Mouse (Mus musculus): ENCODE results near the gene Pfdn2. TPM values are rescaled to one million over a fixed set of nuclear protein-coding genes. Genes with fewer than 3 reads are reported as not detected.

The Pfdn2 gene
- polyA plus RNA-seq, 1 experiment from 2014 or later: 60.9 TPM

DNA sequence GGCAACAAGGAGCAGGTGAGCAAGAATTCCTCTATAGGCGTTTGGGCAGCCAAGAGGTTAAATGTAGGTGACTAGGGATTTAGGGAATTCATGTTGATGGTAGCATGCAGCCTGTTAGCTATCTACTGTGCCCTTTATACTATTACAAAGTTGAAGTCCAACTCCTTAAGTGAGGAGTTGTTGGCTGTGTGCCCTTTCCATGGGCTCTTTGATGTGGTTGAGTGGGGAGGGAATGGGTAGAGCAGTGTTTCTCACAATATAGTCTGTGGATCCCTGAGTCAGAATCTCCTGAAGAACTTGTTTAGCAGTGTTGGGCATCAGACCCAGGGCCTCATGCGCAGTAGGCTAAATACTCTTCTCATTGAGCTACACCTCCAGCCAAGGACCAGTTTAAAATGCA, 11.3 kb downstream of the Pfdn2 start:
- ATAC-seq (ENCODE audit: low read depth) (no peak), DNase-seq (no peak)
- H3K4me3 ChIP-seq (replicated peaks): no peak overlapping the region
- no peak overlapping the region for H3K4me2 ChIP-seq
- WGBS (ENCODE audit: insufficient replicate concordance): 81% methylated on average over 2 of the region's 2 CpGs
- peaks cover 51% of the 10 kb centered on the region for H3K4me1 ChIP-seq (replicated peaks)
- H3K36me3 ChIP-seq: peaks cover 27% of the 10 kb centered on the region
- H3K27me3 ChIP-seq: no peaks in the 10 kb centered on the region
- H3K9ac ChIP-seq: no peak overlapping the region
- H3K27ac ChIP-seq: no peak overlapping the region; the same call in 1 of the 2 replicates
- 0 out of 2 replicates have a peak, but pooled peaks cover 3% of the 10 kb centered on the region for H3K9me3 ChIP-seq (replicated peaks)

DNA sequence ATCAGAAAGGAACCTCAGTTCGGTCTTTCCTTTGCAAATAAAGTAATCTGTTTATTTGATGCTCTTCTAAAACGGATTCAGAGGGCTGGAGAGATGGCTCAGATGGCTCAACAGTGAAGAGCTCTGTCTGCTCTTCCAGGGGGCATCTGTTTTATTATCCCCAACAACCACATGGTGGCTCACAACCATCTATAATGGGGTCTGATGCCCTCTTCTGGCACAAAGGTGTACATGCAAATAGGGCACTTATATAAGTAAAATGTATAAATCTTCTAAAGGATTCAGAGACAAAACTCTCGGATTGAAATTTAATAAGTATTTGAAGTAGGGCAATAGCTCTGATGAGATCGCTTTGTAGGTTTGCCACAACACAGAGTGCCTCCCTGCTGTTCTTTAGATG, 13.0 kb downstream of the Pfdn2 start:
- Histone ChIP-seq H3K27ac (no peak overlapping the region), H3K4me2 (no peak overlapping the region), H3K4me3 (replicated peaks) (no peak overlapping the region), H3K9me3 (replicated peaks) (0 out of 2 replicates have a peak, but pooled peaks cover 3% of the 10 kb centered on the region), H3K36me3 (peaks cover 27% of the 10 kb centered on the region), H3K27me3 (no peaks in the 10 kb centered on the region), H3K9ac (no peak overlapping the region), H3K4me1 (replicated peaks) (peaks cover 42% of the 10 kb centered on the region)
- ATAC-seq (ENCODE audit: low read depth) (no peak), DNase-seq (no peak)
- WGBS (ENCODE audit: insufficient replicate concordance): 64% methylated on average over 4 of the region's 4 CpGs

DNA sequence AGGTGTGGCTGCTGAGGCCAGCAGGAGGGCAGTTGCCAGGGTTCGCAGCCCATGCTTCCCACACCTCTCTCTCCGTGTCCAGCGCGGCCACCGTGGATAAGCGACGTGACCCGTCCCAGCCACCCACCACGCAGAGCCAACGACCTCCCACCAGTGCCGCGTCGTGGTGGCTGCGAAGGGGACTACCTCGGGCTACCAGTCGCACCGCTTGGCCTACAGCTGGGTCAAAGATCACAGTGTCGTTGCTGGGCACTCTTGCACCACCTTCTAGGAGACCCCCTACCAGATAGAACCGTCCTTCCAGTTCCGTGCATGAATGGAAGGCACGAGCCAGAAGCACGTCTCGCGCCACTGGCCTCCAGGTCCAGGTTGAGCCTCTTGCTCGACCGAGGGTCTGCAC, 14.8 kb downstream of the Pfdn2 start:
- peak overlapping the region; percentile 66 for H3K4me3 ChIP-seq (replicated peaks)
- H3K4me2 ChIP-seq: peak overlapping the region; percentile 83
- peak overlapping the region; percentile 71 for H3K9ac ChIP-seq
- 0 out of 2 replicates have a peak, but pooled peaks cover 3% of the 10 kb centered on the region for H3K9me3 ChIP-seq (replicated peaks)
- ATAC-seq (ENCODE audit: low read depth) (no peak), DNase-seq (no peak)
- 0 out of 2 replicates have a peak overlapping the region, but pooled peaks have one; percentile 8 for H3K27ac ChIP-seq
- peaks cover 27% of the 10 kb centered on the region for H3K36me3 ChIP-seq
- H3K27me3 ChIP-seq: no peaks in the 10 kb centered on the region
- WGBS (ENCODE audit: insufficient replicate concordance): 31% methylated on average over 26 of the region's 26 CpGs
- peaks cover 38% of the 10 kb centered on the region for H3K4me1 ChIP-seq (replicated peaks)

DNA sequence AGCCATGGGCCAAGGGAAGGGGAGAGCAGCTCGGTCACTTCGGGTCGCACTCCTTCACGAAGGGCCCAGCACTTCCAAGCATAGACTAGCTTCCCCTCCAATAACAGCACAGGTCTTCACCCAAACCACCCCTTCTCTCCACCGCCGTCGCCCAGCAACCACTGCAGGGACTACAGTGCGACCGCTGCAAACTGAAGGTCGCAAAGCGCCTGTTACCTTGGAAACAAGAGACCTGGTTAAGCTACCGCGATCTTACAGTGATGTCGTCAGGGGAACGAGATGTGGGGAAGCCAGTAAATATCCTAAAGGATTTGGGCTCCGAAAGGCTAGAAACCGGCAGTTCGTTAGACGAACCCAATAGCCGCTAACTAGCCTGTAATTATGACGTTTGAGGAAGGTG, 15.2 kb downstream of the Pfdn2 start, which contains the start of gene Klhdc9:
Gene Klhdc9 (minus strand): TSS at position 143 of the 400 bp plus-strand sequence.
- ATAC-seq (ENCODE audit: low read depth): peak; percentile 85
- H3K27me3 ChIP-seq: no peaks in the 10 kb centered on the region
- H3K36me3 ChIP-seq: peaks cover 27% of the 10 kb centered on the region
- peak within 1 kb of the TSS; percentile 66 for H3K4me3 ChIP-seq (replicated peaks)
- peak within 1 kb of the TSS; percentile 83 for H3K4me2 ChIP-seq
- peak; percentile 74 for DNase-seq
- H3K9ac ChIP-seq: peak within 1 kb of the TSS; percentile 71
- H3K9me3 ChIP-seq (replicated peaks): 0 out of 2 replicates have a peak, but pooled peaks cover 3% of the 10 kb centered on the region
- H3K4me1 ChIP-seq (replicated peaks): peaks cover 38% of the 10 kb centered on the region
- peak within 1 kb of the TSS; percentile 48 for H3K27ac ChIP-seq
- whole genome bisulfite sequencing (ENCODE audit: insufficient replicate concordance): under 1% methylated on average over 21 of the region's 21 CpGs

DNA sequence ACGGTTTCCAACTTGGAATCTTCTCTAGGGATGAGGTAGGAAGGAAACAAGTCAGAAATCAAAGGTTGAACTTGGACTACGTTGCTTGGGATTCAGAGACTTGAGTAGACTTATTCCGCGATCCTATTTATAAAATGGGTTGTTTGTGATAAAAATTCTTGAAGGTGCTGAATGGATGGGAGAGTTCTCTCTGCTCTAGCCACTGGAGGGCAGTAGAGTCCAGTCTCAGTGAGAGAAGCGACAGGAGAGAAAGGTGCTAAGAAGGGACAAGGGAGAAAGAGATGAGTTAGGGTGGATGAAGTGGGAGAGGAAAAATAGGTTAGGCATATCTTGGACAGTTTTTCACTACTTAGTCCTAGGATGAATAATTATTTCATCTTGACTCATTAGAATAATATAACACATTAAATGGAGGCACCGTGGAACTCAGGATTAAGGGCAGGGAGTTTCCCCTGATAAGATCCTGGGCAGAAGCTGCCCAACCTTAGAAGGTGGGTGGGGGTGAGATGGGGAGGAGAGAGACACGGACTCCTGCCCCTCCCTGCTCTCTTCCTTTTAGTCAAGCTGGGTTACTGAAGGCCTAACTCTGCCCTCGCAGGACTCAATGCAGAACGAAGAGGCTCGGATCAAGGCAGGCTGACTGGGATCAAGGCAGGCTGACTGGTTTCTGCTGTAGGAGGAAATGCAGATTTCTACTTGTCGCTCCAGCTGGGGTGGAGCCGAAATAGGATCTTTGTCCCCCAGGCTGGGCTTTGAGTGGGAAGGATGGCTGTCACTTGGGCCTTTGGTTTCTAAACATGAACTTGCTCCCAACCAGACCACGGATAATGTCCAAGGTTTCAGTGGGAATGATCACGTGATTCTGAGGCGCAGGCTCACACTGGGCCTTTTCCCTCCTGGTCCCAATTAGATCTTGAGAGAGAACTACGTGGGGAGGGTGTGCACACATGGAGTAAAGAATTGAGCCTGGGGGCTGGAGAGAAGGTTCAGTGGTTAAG, 15.9 kb downstream of the Pfdn2 start:
- Histone ChIP-seq H3K27me3 (no peaks in the 10 kb centered on the region), H3K9ac (peak overlapping the region; percentile 71), H3K4me3 (replicated peaks) (peak overlapping the region; percentile 66), H3K9me3 (replicated peaks) (0 out of 2 replicates have a peak, but pooled peaks cover 3% of the 10 kb centered on the region), H3K27ac (peak overlapping the region; percentile 48), H3K4me1 (replicated peaks) (peaks cover 38% of the 10 kb centered on the region), H3K36me3 (peaks cover 25% of the 10 kb centered on the region), H3K4me2 (peak overlapping the region; percentile 83)
- ATAC-seq (ENCODE audit: low read depth) (peak; percentile 71), DNase-seq (peak; percentile 63)
- WGBS (ENCODE audit: insufficient replicate concordance): 38% methylated on average over 16 of the region's 16 CpGs

DNA sequence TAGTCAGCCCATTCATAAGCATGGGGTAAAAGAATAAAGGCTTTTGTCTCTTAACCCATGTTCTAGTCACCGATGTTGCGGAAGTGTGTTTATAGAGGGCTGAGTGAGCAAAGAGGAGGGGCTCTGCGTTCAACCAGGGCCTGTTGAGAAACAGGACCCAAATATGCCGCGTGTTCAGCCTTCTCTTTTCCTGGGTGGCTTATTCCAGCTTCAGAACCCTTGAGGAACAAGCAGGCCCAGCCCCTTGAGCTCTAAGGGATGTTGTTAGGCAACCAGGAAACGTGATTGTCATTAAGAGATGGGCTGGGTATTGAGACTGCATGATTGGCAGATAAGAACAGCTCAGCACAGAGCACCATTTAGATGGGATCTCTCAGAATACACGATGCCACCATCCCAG, 20.5 kb downstream of the Pfdn2 start:
- DNase-seq: no peak
- peaks cover 4% of the 10 kb centered on the region; the same call in 1 of the 2 replicates for H3K27me3 ChIP-seq
- H3K4me2 ChIP-seq: no peak overlapping the region
- 51% methylated on average over 7 of the region's 7 CpGs for WGBS (ENCODE audit: insufficient replicate concordance)
- peaks cover 10% of the 10 kb centered on the region for H3K4me1 ChIP-seq (replicated peaks)
- ATAC-seq (ENCODE audit: low read depth): no peak
- H3K9me3 ChIP-seq (replicated peaks): no peaks in the 10 kb centered on the region
- H3K27ac ChIP-seq: no peak overlapping the region
- H3K4me3 ChIP-seq (replicated peaks): no peak overlapping the region
- no peak overlapping the region for H3K9ac ChIP-seq
- no peaks in the 10 kb centered on the region for H3K36me3 ChIP-seq

DNA sequence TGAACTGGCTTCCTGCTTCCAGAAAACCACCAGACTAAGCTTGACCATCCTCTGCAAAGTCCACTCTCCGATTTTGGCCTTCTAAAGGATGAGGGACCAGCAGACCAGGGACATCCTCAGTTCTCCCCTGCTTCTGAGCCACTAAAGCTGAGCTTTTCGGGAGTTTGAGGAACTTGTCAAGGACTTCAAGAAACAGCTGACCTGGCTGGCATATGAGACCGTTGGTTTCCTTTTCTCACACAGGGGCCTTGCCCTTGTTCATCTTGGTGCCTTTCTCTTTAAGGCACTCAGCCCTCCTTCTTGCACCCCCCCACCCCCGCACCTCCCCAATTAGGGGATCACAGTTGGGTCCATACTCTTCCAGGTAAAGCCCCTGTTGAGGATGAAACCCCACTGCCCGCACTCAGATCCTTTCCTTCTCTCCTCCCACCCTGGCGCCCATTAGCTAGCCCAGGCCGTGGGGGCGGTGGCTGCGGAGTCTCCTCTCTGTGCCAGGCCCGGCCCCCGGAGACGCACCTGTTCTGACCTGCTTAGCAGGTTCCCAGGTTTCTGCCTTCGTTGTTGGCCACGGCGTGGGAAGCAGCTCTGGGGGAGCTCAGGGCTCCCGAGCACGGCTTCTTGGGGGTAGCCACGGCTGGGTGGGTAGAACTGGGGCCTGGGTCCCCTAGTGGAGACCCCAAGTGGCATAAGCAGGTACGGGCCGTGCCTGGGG, 24.5 kb downstream of the Pfdn2 start, which contains the start of gene Nectin4:
Gene Nectin4 (plus strand): TSS at position 255 of the 712 bp plus-strand sequence.
- H3K4me3 ChIP-seq (replicated peaks): no peak within 1 kb of the TSS
- peaks cover 9% of the 10 kb centered on the region for H3K4me1 ChIP-seq (replicated peaks)
- no peaks in the 10 kb centered on the region for H3K36me3 ChIP-seq
- H3K9ac ChIP-seq: no peak within 1 kb of the TSS; the same call in 1 of the 2 replicates
- peak within 1 kb of the TSS; percentile 19; the same call in 1 of the 2 replicates for H3K4me2 ChIP-seq
- 49% methylated on average over 20 of the region's 20 CpGs for WGBS (ENCODE audit: insufficient replicate concordance)
- DNase-seq (no peak), ATAC-seq (ENCODE audit: low read depth) (no peak)
- peaks cover 14% of the 10 kb centered on the region for H3K27me3 ChIP-seq
- no peak within 1 kb of the TSS for H3K27ac ChIP-seq
- no peaks in the 10 kb centered on the region for H3K9me3 ChIP-seq (replicated peaks)

DNA sequence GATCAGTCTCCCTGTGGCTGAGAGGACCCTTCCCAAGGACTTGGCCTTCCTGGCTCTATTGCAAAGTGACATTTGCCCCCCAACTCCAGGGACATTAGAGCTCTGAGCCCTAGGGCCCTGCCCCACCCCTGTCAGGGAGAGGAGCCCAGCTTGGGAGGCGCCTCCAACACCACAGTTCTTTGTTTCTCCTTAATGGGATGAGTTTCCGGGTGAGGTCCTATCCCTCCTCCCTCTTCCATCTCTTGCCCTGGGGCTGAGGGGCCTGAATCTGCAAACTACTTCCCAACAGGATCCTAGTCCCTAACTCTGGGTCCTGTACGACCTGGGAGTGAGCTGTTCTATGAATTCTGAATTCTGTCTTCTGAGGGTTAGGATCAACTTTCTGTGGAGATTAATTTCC, 27.4 kb downstream of the Pfdn2 start:
- Histone ChIP-seq H3K27me3 (peaks cover 14% of the 10 kb centered on the region), H3K9ac (no peak overlapping the region), H3K9me3 (replicated peaks) (no peaks in the 10 kb centered on the region), H3K4me3 (replicated peaks) (no peak overlapping the region), H3K4me1 (replicated peaks) (peaks cover 15% of the 10 kb centered on the region), H3K4me2 (no peak overlapping the region), H3K36me3 (no peaks in the 10 kb centered on the region), H3K27ac (no peak overlapping the region)
- DNase-seq: no peak
- ATAC-seq (ENCODE audit: low read depth): no peak
- WGBS (ENCODE audit: insufficient replicate concordance): 52% methylated on average over 3 of the region's 3 CpGs

DNA sequence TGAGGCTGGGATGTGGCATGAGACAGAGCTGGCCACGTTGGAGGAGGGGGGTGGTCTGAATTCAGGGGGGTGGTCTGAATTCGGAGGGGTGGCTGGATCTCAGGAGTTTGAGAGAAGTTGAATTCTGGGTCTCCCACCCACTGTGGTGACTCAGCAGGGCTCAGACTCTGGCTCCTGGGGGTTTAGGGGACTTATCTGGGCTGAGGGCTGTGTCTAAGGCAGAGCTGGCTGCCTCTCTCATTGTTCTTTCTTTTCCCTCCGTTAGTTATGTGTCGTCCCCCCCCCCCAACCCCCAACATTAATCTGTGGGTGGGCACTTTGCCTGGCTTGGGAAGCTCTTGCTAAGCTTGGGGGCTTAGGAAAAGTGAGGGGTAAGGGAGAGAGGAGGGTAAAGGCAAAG, 28.5 kb downstream of the Pfdn2 start:
- Histone ChIP-seq H3K9me3 (replicated peaks) (no peaks in the 10 kb centered on the region), H3K27ac (no peak overlapping the region), H3K27me3 (peaks cover 17% of the 10 kb centered on the region), H3K9ac (no peak overlapping the region), H3K4me1 (replicated peaks) (peaks cover 15% of the 10 kb centered on the region), H3K4me2 (no peak overlapping the region), H3K36me3 (no peaks in the 10 kb centered on the region), H3K4me3 (replicated peaks) (no peak overlapping the region)
- no peak for DNase-seq
- no peak for ATAC-seq (ENCODE audit: low read depth)
- 2% methylated on average over 4 of the region's 4 CpGs for WGBS (ENCODE audit: insufficient replicate concordance)

DNA sequence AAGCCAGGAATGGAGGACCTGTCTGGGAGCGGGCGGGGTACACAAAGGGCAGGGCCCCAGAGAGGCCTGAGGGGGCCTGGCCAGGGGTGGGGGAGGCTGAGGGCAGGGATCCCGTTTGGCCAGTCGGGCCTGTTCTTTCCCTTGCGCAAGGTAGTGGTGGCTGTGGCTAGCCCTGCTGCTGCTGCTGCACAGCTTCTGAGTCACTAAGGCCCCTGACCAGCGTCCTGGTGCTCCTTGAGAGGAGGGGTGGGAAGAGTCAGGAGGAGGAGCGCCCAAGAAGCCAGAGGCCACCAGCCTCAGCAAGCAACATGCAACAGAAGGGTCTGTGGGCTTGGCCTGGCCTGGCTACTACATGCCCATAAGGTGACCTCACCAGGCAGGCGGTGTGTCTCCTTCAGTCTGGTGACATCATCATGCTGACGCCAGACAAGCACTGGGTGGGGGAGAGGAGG, 30.2 kb downstream of the Pfdn2 start:
- no peak overlapping the region for H3K9ac ChIP-seq
- H3K27me3 ChIP-seq: peaks cover 29% of the 10 kb centered on the region
- no peak overlapping the region for H3K27ac ChIP-seq
- ATAC-seq (ENCODE audit: low read depth): peak; percentile 40; the same call in 1 of the 2 replicates
- H3K9me3 ChIP-seq (replicated peaks): no peaks in the 10 kb centered on the region
- H3K36me3 ChIP-seq: no peaks in the 10 kb centered on the region
- DNase-seq: no peak
- H3K4me3 ChIP-seq (replicated peaks): no peak overlapping the region
- 39% methylated on average over 9 of the region's 9 CpGs for WGBS (ENCODE audit: insufficient replicate concordance)
- H3K4me1 ChIP-seq (replicated peaks): peaks cover 23% of the 10 kb centered on the region
- no peak overlapping the region for H3K4me2 ChIP-seq

DNA sequence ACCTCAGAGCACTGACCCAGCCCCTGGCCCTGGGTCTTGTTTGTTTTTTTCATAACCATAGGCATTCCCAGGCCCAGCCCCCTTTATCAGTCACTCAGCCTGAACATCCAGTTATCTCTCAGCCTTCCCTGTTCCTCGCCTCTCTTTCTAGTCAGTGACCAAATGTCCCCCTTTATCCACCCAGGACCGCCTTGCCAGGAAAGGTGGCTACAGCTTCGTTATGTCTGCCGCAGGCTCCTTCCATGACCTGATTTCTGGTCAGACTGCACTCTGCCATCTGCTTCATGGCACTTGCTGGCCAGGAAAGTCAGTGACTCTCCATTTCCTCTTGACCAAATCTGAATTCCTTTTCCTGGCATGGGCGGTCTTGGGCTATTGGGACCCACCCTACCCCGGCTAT, 32.8 kb downstream of the Pfdn2 start:
- no peaks in the 10 kb centered on the region for H3K9me3 ChIP-seq (replicated peaks)

More for the DNA sequence above, 32.8 kb downstream of the Pfdn2 start:
- ATAC-seq (ENCODE audit: low read depth): no peak
- Histone ChIP-seq H3K4me3 (replicated peaks) (no peak overlapping the region), H3K9ac (no peak overlapping the region), H3K4me1 (replicated peaks) (peaks cover 23% of the 10 kb centered on the region), H3K36me3 (no peaks in the 10 kb centered on the region), H3K27ac (no peak overlapping the region), H3K4me2 (no peak overlapping the region), H3K27me3 (peaks cover 32% of the 10 kb centered on the region)
- no peak for DNase-seq
- WGBS (ENCODE audit: insufficient replicate concordance): 63% methylated on average over 6 of the region's 6 CpGs
